Mouse (Mus musculus): Measurements from ENCODE around the gene Akr1b8. TPM values are rescaled to one million over a fixed set of nuclear protein-coding genes. Genes with fewer than 3 reads are reported as not detected.
"Not testable (repeated sequence)": the region's sequence is repeated elsewhere in the genome, so short reads cannot be mapped to it uniquely, and the experiment has no call there.

The Akr1b8 gene
- polyA plus RNA-seq, 1 experiment from 2014 or later: 5.7 TPM

- Histone ChIP-seq H3K4me3 (replicated peaks) (no peak overlapping the region), H3K4me1 (no peaks in the 10 kb centered on the region), H3K9me3 (replicated peaks) (no peaks in the 10 kb centered on the region), H3K36me3 (no peaks in the 10 kb centered on the region), H3K27me3 (replicated peaks) (no peaks in the 10 kb centered on the region), H3K9ac (replicated peaks) (no peak overlapping the region), H3K27ac (replicated peaks) (no peak overlapping the region), H3K4me2 (no peak overlapping the region)
- WGBS: 82% methylated on average over 5 of the region's 5 CpGs
- no peak for ATAC-seq (ENCODE audit: low FRiP score)
Observed at GRCm38 (mm10) chr6:34331379-34331778, 22.5 kb upstream of the Akr1b8 start.

GRCm38 (mm10) chr6:34331804-34332203 lies 22.1 kb upstream of the Akr1b8 start:
- not testable (repeated sequence) for ATAC-seq (ENCODE audit: low FRiP score); H3K4me1 ChIP-seq; H3K27me3 ChIP-seq (replicated peaks); H3K36me3 ChIP-seq; H3K27ac ChIP-seq (replicated peaks); H3K4me2 ChIP-seq; H3K9me3 ChIP-seq (replicated peaks); H3K9ac ChIP-seq (replicated peaks); H3K4me3 ChIP-seq (replicated peaks)
- 88% methylated on average over 12 of the region's 12 CpGs for WGBS

GRCm38 (mm10) chr6:34334673-34335072 lies 19.2 kb upstream of the Akr1b8 start:
- Histone ChIP-seq H3K4me3 (replicated peaks) (no peak overlapping the region), H3K4me2 (no peak overlapping the region), H3K27me3 (replicated peaks) (no peaks in the 10 kb centered on the region), H3K9ac (replicated peaks) (no peak overlapping the region), H3K9me3 (replicated peaks) (no peaks in the 10 kb centered on the region), H3K36me3 (no peaks in the 10 kb centered on the region), H3K4me1 (no peaks in the 10 kb centered on the region), H3K27ac (replicated peaks) (no peak overlapping the region)
- ATAC-seq (ENCODE audit: low FRiP score): no peak
- WGBS: 93% methylated on average over 5 of the region's 5 CpGs

- Histone ChIP-seq H3K9ac (replicated peaks) (no peak overlapping the region), H3K4me1 (no peaks in the 10 kb centered on the region), H3K4me3 (replicated peaks) (no peak overlapping the region), H3K9me3 (replicated peaks) (no peaks in the 10 kb centered on the region), H3K27ac (replicated peaks) (no peak overlapping the region), H3K27me3 (replicated peaks) (no peaks in the 10 kb centered on the region), H3K36me3 (no peaks in the 10 kb centered on the region), H3K4me2 (no peak overlapping the region)
- WGBS: 90% methylated on average over 2 of the region's 2 CpGs
- no peak for ATAC-seq (ENCODE audit: low FRiP score)
Observed at GRCm38 (mm10) chr6:34337799-34338198, 16.1 kb upstream of the Akr1b8 start.

- Histone ChIP-seq H3K27ac (replicated peaks) (no peak overlapping the region), H3K36me3 (no peaks in the 10 kb centered on the region), H3K9ac (replicated peaks) (no peak overlapping the region), H3K4me2 (no peak overlapping the region), H3K27me3 (replicated peaks) (0 out of 2 replicates have a peak, but pooled peaks cover 3% of the 10 kb centered on the region), H3K9me3 (replicated peaks) (no peaks in the 10 kb centered on the region), H3K4me1 (peaks cover 2% of the 10 kb centered on the region; the same call in 1 of the 2 replicates), H3K4me3 (replicated peaks) (no peak overlapping the region)
- no peak for ATAC-seq (ENCODE audit: low FRiP score)
- WGBS: 91% methylated on average over 4 of the region's 4 CpGs
Observed at GRCm38 (mm10) chr6:34341991-34342390, 11.9 kb upstream of the Akr1b8 start.

GRCm38 (mm10) chr6:34342476-34342875 lies 11.4 kb upstream of the Akr1b8 start:
- Histone ChIP-seq H3K4me3 (replicated peaks) (no peak overlapping the region), H3K36me3 (no peaks in the 10 kb centered on the region), H3K27ac (replicated peaks) (no peak overlapping the region), H3K4me2 (no peak overlapping the region), H3K27me3 (replicated peaks) (0 out of 2 replicates have a peak, but pooled peaks cover 3% of the 10 kb centered on the region), H3K9ac (replicated peaks) (no peak overlapping the region), H3K4me1 (peaks cover 2% of the 10 kb centered on the region; the same call in 1 of the 2 replicates), H3K9me3 (replicated peaks) (no peaks in the 10 kb centered on the region)
- WGBS: 90% methylated on average over 2 of the region's 2 CpGs
- no peak for ATAC-seq (ENCODE audit: low FRiP score)

GRCm38 (mm10) chr6:34343426-34343825 lies 10.5 kb upstream of the Akr1b8 start:
- Histone ChIP-seq H3K9me3 (replicated peaks) (no peaks in the 10 kb centered on the region), H3K4me1 (peaks cover 2% of the 10 kb centered on the region; the same call in 1 of the 2 replicates), H3K4me2 (no peak overlapping the region), H3K27ac (replicated peaks) (no peak overlapping the region), H3K27me3 (replicated peaks) (0 out of 2 replicates have a peak, but pooled peaks cover 3% of the 10 kb centered on the region), H3K36me3 (no peaks in the 10 kb centered on the region), H3K4me3 (replicated peaks) (no peak overlapping the region), H3K9ac (replicated peaks) (no peak overlapping the region)
- 81% methylated on average over 6 of the region's 6 CpGs for WGBS
- no peak for ATAC-seq (ENCODE audit: low FRiP score)

GRCm38 (mm10) chr6:34344135-34344850 lies 9.6 kb upstream of the Akr1b8 start:
- no peak overlapping the region for H3K9ac ChIP-seq (replicated peaks)
- ATAC-seq (ENCODE audit: low FRiP score): no peak
- no peak overlapping the region for H3K27ac ChIP-seq (replicated peaks)
- no peak overlapping the region for H3K4me2 ChIP-seq
- WGBS: 47% methylated on average over 10 of the region's 10 CpGs
- H3K36me3 ChIP-seq: no peaks in the 10 kb centered on the region
- H3K27me3 ChIP-seq (replicated peaks): 0 out of 2 replicates have a peak, but pooled peaks cover 3% of the 10 kb centered on the region
- no peaks in the 10 kb centered on the region for H3K9me3 ChIP-seq (replicated peaks)
- no peak overlapping the region for H3K4me3 ChIP-seq (replicated peaks)
- peaks cover 2% of the 10 kb centered on the region; the same call in 1 of the 2 replicates for H3K4me1 ChIP-seq

GRCm38 (mm10) chr6:34344935-34345334 lies 9.0 kb upstream of the Akr1b8 start:
- H3K9me3 ChIP-seq (replicated peaks): no peaks in the 10 kb centered on the region
- no peak overlapping the region for H3K27ac ChIP-seq (replicated peaks)
- no peak for ATAC-seq (ENCODE audit: low FRiP score)
- H3K36me3 ChIP-seq: no peaks in the 10 kb centered on the region
- no peak overlapping the region for H3K9ac ChIP-seq (replicated peaks)
- WGBS: 33% methylated on average over 9 of the region's 9 CpGs
- H3K4me3 ChIP-seq (replicated peaks): no peak overlapping the region
- H3K4me1 ChIP-seq: peaks cover 2% of the 10 kb centered on the region; the same call in 1 of the 2 replicates
- 0 out of 2 replicates have a peak, but pooled peaks cover 3% of the 10 kb centered on the region for H3K27me3 ChIP-seq (replicated peaks)
- H3K4me2 ChIP-seq: no peak overlapping the region

- ATAC-seq (ENCODE audit: low FRiP score): peak; percentile 74; the same call in 1 of the 2 replicates
- WGBS: 49% methylated on average over 14 of the region's 14 CpGs
- H3K36me3 ChIP-seq: no peaks in the 10 kb centered on the region
- no peaks in the 10 kb centered on the region for H3K9me3 ChIP-seq (replicated peaks)
- no peak overlapping the region for H3K27ac ChIP-seq (replicated peaks)
- no peak overlapping the region for H3K4me3 ChIP-seq (replicated peaks)
- peak overlapping the region; percentile 29 for H3K4me2 ChIP-seq
- 0 out of 2 replicates have a peak, but pooled peaks cover 3% of the 10 kb centered on the region for H3K27me3 ChIP-seq (replicated peaks)
- no peak overlapping the region for H3K9ac ChIP-seq (replicated peaks)
- H3K4me1 ChIP-seq: peaks cover 2% of the 10 kb centered on the region; the same call in 1 of the 2 replicates
Observed at GRCm38 (mm10) chr6:34346096-34346898, 7.6 kb upstream of the Akr1b8 start.

- Histone ChIP-seq H3K27ac (replicated peaks) (no peak overlapping the region), H3K36me3 (no peaks in the 10 kb centered on the region), H3K4me3 (replicated peaks) (no peak overlapping the region), H3K27me3 (replicated peaks) (0 out of 2 replicates have a peak, but pooled peaks cover 3% of the 10 kb centered on the region), H3K9me3 (replicated peaks) (no peaks in the 10 kb centered on the region), H3K4me1 (peaks cover 7% of the 10 kb centered on the region; the same call in 1 of the 2 replicates), H3K9ac (replicated peaks) (no peak overlapping the region), H3K4me2 (no peak overlapping the region)
- no peak for ATAC-seq (ENCODE audit: low FRiP score)
- WGBS: 82% methylated on average over 12 of the region's 12 CpGs
Observed at GRCm38 (mm10) chr6:34350037-34350699, 3.8 kb upstream of the Akr1b8 start.
